Mouse (Mus musculus): ENCODE measurements around the gene Fam107b.

The Fam107b gene

GRCm38 (mm10) chr2:3657811-3658730 lies 87.8 kb downstream of the Fam107b start:
- TF ChIP-seq CTCF (conservative IDR thresholded peaks at IDR 0.05; ENCODE audit: low read length) = no peak
- Histone ChIP-seq H3K36me3 (ENCODE audit: insufficient read depth, low read length) (no peaks in the 10 kb centered on the region), H3K27me3 (ENCODE audit: insufficient read depth, low read length) (no peaks in the 10 kb centered on the region), H3K9me3 (ENCODE audit: low read length) (no peaks in the 10 kb centered on the region), H3K4me1 (replicated peaks; ENCODE audit: low read depth, low read length) (no peaks in the 10 kb centered on the region), H3K4me3 (replicated peaks; ENCODE audit: low read length) (no peak overlapping the region)

GRCm38 (mm10) chr2:3658900-3659299 lies 88.6 kb downstream of the Fam107b start:
- no peaks in the 10 kb centered on the region for H3K36me3 ChIP-seq (ENCODE audit: insufficient read depth, low read length)
- H3K27me3 ChIP-seq (ENCODE audit: insufficient read depth, low read length) = no peaks in the 10 kb centered on the region
- H3K4me1 ChIP-seq (replicated peaks; ENCODE audit: low read depth, low read length) = no peaks in the 10 kb centered on the region
- TF ChIP-seq CTCF (conservative IDR thresholded peaks at IDR 0.05; ENCODE audit: low read length) (no peak), POU5F1 (IDR thresholded peaks at IDR 0.05; ENCODE audit: borderline replicate concordance, low read length) (no peak), NANOG (IDR thresholded peaks at IDR 0.05; ENCODE audit: borderline replicate concordance, low read length) (no peak)
- H3K9me3 ChIP-seq (ENCODE audit: low read length) = no peaks in the 10 kb centered on the region
- H3K4me3 ChIP-seq (replicated peaks; ENCODE audit: low read length) = no peak overlapping the region

GRCm38 (mm10) chr2:3659300-3659910 lies 89.1 kb downstream of the Fam107b start:
- Histone ChIP-seq H3K9me3 (ENCODE audit: low read length) (no peaks in the 10 kb centered on the region), H3K36me3 (ENCODE audit: insufficient read depth, low read length) (no peaks in the 10 kb centered on the region), H3K4me3 (replicated peaks; ENCODE audit: low read length) (no peak overlapping the region), H3K27me3 (ENCODE audit: insufficient read depth, low read length) (no peaks in the 10 kb centered on the region), H3K4me1 (replicated peaks; ENCODE audit: low read depth, low read length) (no peaks in the 10 kb centered on the region)
- no peak for TF ChIP-seq NANOG (IDR thresholded peaks at IDR 0.05; ENCODE audit: borderline replicate concordance, low read length)
- TF ChIP-seq CTCF (conservative IDR thresholded peaks at IDR 0.05; ENCODE audit: low read length) = no peak
- TF ChIP-seq POU5F1 (IDR thresholded peaks at IDR 0.05; ENCODE audit: borderline replicate concordance, low read length) = no peak

GRCm38 (mm10) chr2:3664086-3664485 lies 93.8 kb downstream of the Fam107b start:
- Histone ChIP-seq H3K36me3 (ENCODE audit: insufficient read depth, low read length) (no peaks in the 10 kb centered on the region), H3K27me3 (ENCODE audit: insufficient read depth, low read length) (no peaks in the 10 kb centered on the region), H3K4me3 (replicated peaks; ENCODE audit: low read length) (no peak overlapping the region), H3K4me1 (replicated peaks; ENCODE audit: low read depth, low read length) (peaks cover under 1% of the 10 kb centered on the region; the same call in 1 of the 2 replicates), H3K9me3 (ENCODE audit: low read length) (no peaks in the 10 kb centered on the region)
- TF ChIP-seq CTCF (conservative IDR thresholded peaks at IDR 0.05; ENCODE audit: low read length) (no peak), POU5F1 (IDR thresholded peaks at IDR 0.05; ENCODE audit: borderline replicate concordance, low read length) (no peak), NANOG (IDR thresholded peaks at IDR 0.05; ENCODE audit: borderline replicate concordance, low read length) (no peak)

- H3K9me3 ChIP-seq (ENCODE audit: low read length) = no peaks in the 10 kb centered on the region
- H3K4me1 ChIP-seq (replicated peaks; ENCODE audit: low read depth, low read length) = peaks cover 10% of the 10 kb centered on the region; the same call in 1 of the 2 replicates
- no peak overlapping the region for H3K4me3 ChIP-seq (replicated peaks; ENCODE audit: low read length)
- TF ChIP-seq NANOG (IDR thresholded peaks at IDR 0.05; ENCODE audit: borderline replicate concordance, low read length) (no peak), CTCF (conservative IDR thresholded peaks at IDR 0.05; ENCODE audit: low read length) (no peak), POU5F1 (IDR thresholded peaks at IDR 0.05; ENCODE audit: borderline replicate concordance, low read length) (no peak)
- no peaks in the 10 kb centered on the region for H3K36me3 ChIP-seq (ENCODE audit: insufficient read depth, low read length)
- no peaks in the 10 kb centered on the region for H3K27me3 ChIP-seq (ENCODE audit: insufficient read depth, low read length)
Observed at GRCm38 (mm10) chr2:3668682-3669081, 98.4 kb downstream of the Fam107b start.

GRCm38 (mm10) chr2:3669646-3670045 lies 99.4 kb downstream of the Fam107b start:
- TF ChIP-seq CTCF (conservative IDR thresholded peaks at IDR 0.05; ENCODE audit: low read length) = no peak
- TF ChIP-seq NANOG (IDR thresholded peaks at IDR 0.05; ENCODE audit: borderline replicate concordance, low read length) = no peak
- TF ChIP-seq POU5F1 (IDR thresholded peaks at IDR 0.05; ENCODE audit: borderline replicate concordance, low read length) = no peak
- H3K4me1 ChIP-seq (replicated peaks; ENCODE audit: low read depth, low read length) = peaks cover 10% of the 10 kb centered on the region; the same call in 1 of the 2 replicates
- H3K4me3 ChIP-seq (replicated peaks; ENCODE audit: low read length) = no peak overlapping the region
- H3K27me3 ChIP-seq (ENCODE audit: insufficient read depth, low read length) = no peaks in the 10 kb centered on the region
- H3K9me3 ChIP-seq (ENCODE audit: low read length) = no peaks in the 10 kb centered on the region
- no peaks in the 10 kb centered on the region for H3K36me3 ChIP-seq (ENCODE audit: insufficient read depth, low read length)

GRCm38 (mm10) chr2:3672654-3673367 lies 102.5 kb downstream of the Fam107b start:
- H3K36me3 ChIP-seq (ENCODE audit: insufficient read depth, low read length) = no peaks in the 10 kb centered on the region
- no peak overlapping the region for H3K4me3 ChIP-seq (replicated peaks; ENCODE audit: low read length)
- no peaks in the 10 kb centered on the region for H3K27me3 ChIP-seq (ENCODE audit: insufficient read depth, low read length)
- peaks cover 10% of the 10 kb centered on the region; the same call in 1 of the 2 replicates for H3K4me1 ChIP-seq (replicated peaks; ENCODE audit: low read depth, low read length)
- TF ChIP-seq CTCF (conservative IDR thresholded peaks at IDR 0.05; ENCODE audit: low read length) (no peak), POU5F1 (IDR thresholded peaks at IDR 0.05; ENCODE audit: borderline replicate concordance, low read length) (no peak)
- no peaks in the 10 kb centered on the region for H3K9me3 ChIP-seq (ENCODE audit: low read length)

GRCm38 (mm10) chr2:3675481-3675880 lies 105.2 kb downstream of the Fam107b start:
- no peaks in the 10 kb centered on the region for H3K4me1 ChIP-seq (replicated peaks; ENCODE audit: low read depth, low read length)
- no peak overlapping the region for H3K4me3 ChIP-seq (replicated peaks; ENCODE audit: low read length)
- no peak for TF ChIP-seq POU5F1 (IDR thresholded peaks at IDR 0.05; ENCODE audit: borderline replicate concordance, low read length)
- no peak for TF ChIP-seq NANOG (IDR thresholded peaks at IDR 0.05; ENCODE audit: borderline replicate concordance, low read length)
- no peak for TF ChIP-seq CTCF (conservative IDR thresholded peaks at IDR 0.05; ENCODE audit: low read length)
- H3K36me3 ChIP-seq (ENCODE audit: insufficient read depth, low read length) = no peaks in the 10 kb centered on the region
- H3K27me3 ChIP-seq (ENCODE audit: insufficient read depth, low read length) = no peaks in the 10 kb centered on the region
- H3K9me3 ChIP-seq (ENCODE audit: low read length) = 0 out of 2 replicates have a peak, but pooled peaks cover 3% of the 10 kb centered on the region

All from E14TG2a.4 (cell line).